Mouse (Mus musculus) heart, adult 18-20 months (tissue): Measurements from ENCODE around the gene Sema4a. TPM values are rescaled to one million over a fixed set of nuclear protein-coding genes. Genes with fewer than 3 reads are reported as not detected.
"Not testable (repeated sequence)": the region's sequence is repeated elsewhere in the genome, so short reads cannot be mapped to it uniquely, and the experiment has no call there.

Source experiments
- DNase-seq, 2 experiments: peaks; one replicate each; pipeline ENCODE4 v3.0.0; 2021 to 2022; ENCODE audit warnings: mixed read lengths in 1 of 2
- total RNA-seq, 2 experiments: library from RNA; stranded (reverse); gene quantifications; 2 replicates each; pipeline ENCODE4 v1.2.3; 2021

The Sema4a gene
- total RNA-seq, 2 experiments from 2014 or later = 4.4 to 5.9 TPM

- no peak for DNase-seq
These were observed 4.7 kb downstream of the Sema4a start for GRCm38 (mm10) chr3:88456313-88456712.

- DNase-seq = peak in 1 of 2 experiments; percentile 28
These were observed 5.3 kb downstream of the Sema4a start for GRCm38 (mm10) chr3:88455588-88456264.

DNA sequence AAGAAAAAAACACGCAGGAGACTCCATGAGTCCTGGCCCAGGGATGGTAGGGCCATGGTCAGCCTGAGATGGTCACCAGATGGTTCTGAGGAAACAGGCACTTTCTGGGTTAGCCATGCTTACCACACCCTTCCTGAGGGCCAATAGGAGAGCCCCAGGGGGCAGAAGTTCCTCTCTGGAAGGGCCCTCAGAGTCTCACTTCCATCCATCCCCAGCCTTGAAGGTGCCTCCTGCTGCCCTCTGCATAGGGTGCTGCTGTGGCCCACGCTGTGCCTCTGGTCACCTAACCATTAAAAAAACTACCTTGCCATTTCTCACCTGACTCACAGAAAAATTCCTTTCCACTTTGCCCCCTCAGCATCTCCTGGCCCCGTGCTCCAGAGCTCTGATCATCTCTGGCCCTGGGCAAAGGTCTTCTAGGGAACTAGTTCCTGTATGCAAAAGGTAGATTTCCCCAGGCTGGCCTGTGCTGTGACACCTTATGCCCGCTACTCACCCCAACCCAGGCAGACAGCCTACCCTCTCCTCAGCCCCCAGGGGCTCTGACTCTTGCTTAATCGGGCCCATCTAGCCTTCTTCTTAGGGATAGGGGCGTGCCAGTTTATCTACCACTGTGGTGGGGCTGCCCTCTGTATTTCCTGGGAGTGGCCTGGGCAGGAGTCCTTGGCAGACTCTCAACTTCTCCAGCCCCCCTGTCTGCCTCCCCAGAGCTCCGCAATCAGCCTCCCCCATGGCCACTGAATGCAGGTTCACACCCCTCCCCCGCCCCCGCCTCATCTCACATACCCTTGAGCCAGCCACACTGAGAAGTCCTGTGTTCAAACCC is 6.0 kb downstream of the Sema4a start:
- peak in 1 of 2 experiments; percentile 41 for DNase-seq

DNA sequence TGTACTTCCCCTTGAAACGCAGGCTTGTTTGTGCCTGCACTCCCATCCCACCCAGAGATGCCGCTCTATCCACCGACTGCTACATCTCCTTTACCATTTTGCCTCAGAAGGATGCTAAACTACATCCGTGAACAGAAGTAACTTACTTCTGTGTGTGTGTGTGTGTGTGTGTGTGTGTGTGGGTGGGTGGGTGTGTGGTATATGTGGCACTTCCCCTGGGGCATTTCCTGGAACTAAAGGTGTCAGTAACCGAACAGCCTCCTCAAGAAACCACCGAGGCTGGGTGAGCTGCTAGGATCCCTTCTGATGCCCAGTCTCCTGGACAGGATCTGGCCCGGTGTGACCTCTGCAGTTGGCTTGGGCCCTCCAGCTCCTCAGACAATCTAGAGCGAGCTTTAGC is 7.0 kb downstream of the Sema4a start:
- no peak for DNase-seq

- DNase-seq = no peak
These were observed 7.6 kb downstream of the Sema4a start for GRCm38 (mm10) chr3:88453369-88453768.

GRCm38 (mm10) chr3:88452716-88453115 is 8.3 kb downstream of the Sema4a start:
- DNase-seq = no peak

DNA sequence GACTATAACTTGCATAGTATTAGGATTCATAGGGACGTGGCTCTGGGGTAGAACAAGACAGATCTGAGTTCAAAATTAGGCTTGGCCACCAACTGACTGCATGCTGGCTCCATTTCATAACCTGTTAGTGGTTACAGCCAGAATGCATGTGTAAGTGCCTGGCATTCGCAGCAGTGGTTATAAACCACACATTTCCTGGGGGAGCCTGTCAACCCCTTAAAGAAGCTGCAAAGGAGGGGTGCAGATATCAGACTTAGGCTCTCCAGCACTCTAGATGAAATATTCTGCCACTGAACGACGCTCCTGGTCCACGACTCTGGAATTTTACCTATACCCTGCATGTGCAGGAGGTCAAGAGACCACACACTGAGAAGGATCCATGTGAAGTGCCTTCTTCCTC is 8.7 kb downstream of the Sema4a start:
- DNase-seq = no peak

DNA sequence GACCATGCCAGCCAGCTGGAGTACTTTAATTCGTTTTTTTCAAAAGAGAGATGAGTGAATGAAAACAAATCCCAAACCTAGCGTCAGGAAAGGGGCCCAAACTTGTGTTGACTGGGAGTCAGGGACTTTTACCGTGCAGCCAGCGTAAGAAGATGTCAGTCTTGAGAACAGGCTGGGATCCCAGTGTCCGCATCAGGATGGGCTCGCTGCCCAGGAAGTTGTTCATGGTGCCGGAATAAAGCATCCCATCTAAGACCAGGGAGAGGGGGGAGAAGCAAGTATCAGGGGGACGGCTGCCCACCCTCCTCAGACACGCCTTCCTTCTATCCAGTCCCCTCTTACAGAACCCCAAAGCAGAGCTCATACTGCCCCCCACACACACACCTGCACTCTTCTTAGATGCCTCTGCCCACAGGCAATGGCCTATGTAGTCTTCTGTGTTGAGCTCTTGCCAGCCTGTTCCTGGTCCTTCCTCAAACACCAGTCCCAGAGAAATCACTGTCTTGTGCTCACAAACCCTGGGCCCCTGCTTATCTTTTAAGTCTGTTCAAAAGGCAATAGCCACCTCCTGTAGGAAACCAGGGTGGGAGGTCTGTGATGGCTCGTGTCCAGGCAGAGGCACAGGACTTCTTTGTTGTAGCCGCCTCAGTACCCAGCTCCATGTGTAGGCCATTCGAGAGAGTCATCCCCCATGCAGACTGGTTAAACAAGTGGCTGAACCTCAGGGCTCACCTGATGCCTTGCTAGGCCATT is 10.4 kb downstream of the Sema4a start:
- no peak for DNase-seq

GRCm38 (mm10) chr3:88449395-88450023 is 11.5 kb downstream of the Sema4a start:
- DNase-seq = peak; percentile 54 to 58

DNA sequence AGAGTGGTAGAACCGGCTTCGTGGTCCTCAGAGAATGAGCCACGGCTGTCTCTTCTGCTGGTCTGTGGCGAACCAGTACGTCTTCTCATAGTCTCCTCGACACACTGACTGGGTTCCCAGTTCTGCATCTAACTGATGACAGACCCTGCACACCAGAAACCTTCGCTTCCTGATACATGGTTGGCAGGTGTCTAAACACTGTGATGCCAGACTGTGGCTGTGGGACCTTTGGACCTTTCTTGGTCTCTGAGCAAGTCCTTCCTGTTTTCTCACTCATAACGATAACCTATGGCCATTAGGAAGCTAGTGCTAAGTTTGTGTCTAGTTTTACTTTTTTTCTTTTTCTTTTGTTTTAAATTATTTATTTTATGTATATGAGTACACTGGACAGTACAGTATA is 12.5 kb downstream of the Sema4a start:
- DNase-seq = no peak

- DNase-seq = no peak
These were observed 13.3 kb downstream of the Sema4a start for GRCm38 (mm10) chr3:88447676-88448183.

- peak; percentile 43 to 71 for DNase-seq
These were observed 14.4 kb downstream of the Sema4a start for GRCm38 (mm10) chr3:88446471-88447123.

GRCm38 (mm10) chr3:88442888-88443287 is 18.1 kb downstream of the Sema4a start:
- peak in 1 of 2 experiments; percentile 48 for DNase-seq

GRCm38 (mm10) chr3:88442488-88442887 is 18.5 kb downstream of the Sema4a start:
- DNase-seq = no peak

GRCm38 (mm10) chr3:88440500-88441381 is 20.2 kb downstream of the Sema4a start:
- DNase-seq = peak in 1 of 2 experiments; percentile 51

DNA sequence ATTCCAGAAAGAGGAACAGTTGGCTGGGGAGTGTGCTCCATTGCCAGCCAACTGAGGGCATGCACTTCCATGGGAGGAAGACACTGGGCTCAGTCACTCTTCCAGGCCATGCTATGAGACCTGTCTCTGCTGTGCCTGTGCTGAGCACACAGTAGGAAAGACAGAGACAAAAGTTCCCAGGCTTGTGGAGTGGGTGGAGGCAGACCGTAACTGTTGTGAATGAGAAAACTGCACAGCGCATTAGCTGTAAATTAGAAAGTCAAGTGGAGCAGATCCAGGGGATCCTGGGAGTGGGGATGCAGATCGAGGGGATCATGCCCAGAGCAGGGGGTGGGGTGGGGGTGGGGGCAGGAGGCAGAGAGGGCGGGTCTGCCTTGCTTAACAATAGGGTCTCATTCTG is 21.4 kb downstream of the Sema4a start:
- DNase-seq = no peak

DNA sequence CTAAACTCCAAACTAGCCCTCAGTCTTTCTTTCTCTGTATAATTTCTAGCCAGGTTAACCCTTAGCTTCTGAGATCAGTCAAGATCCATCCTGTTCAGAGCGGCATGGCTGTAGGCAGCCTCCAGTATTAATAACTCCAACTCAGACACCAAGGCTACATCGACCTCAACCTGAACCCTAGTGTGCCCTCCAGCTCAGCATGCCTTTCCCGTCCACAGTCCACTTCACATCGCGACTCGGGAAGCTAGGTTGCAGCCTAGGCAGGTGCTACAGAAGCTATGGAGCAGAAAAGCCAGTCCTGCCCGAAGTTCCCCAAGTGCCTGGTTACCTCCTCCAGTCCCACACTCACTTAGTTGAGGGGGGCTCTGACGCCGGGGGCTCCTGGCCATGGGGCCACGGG is 23.5 kb downstream of the Sema4a start:
- no peak for DNase-seq

DNA sequence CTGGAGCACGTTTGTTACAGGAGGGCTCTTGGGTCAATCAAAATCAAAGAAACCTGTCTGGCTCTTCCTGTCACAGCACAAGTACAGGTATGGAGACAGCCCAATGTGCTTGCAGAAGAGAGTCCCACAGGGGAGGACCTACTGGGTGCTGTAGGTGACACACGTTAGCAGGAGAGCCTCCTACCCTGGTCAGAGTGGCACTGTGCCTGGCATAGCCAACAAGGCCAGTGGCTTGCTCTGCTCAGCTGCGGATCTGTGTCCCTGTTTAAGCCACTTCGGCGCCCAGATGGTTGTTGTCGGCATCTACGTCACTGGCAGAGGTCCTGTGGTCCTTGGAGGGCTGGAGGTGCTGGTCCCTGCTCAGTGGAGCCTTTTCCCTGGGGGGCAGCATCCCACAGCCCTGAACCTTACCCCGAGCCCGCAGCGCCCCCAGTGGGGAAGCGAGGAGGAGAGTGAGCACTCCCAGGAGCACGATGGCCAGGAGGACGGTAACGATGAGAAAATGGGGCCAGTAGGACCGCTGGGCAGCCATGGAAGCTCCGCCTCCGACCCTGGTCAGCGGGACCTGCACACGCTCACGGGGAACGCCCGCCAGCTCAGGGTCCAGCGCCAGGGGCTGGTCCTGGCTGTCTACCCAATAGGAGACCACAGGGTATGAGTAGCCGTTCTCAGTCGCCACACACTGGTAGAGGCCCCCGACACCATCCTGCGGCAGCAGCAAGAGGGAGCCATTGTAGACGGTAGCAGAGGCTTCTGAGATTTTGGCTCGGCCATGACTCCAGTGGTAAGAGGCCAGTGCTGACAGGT is 24.4 kb downstream of the Sema4a start:
- peak; percentile 41 to 60 for DNase-seq

DNA sequence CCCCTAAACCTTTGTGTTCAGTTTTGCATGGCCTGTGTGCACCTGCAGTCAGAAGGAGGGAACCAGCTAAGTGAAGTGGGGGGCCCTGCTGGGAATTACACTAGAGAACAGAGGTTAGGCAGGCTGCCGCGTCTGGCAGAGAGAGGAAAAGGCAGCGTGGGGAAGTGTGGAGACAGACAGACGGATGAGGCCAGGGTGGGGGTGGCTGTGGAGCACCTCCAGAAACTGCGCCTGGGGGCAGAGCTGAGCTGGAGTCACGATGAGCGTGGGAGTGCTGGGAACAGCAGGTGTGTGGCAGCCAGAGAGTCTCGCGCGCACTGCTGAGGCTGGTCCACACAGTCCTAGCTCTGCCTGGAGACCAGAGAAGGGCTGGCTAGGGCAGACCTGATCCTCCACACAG is 25.5 kb downstream of the Sema4a start:
- no peak for DNase-seq

GRCm38 (mm10) chr3:88428639-88429038 is 32.3 kb downstream of the Sema4a start:
- not testable (repeated sequence) for DNase-seq
